Mouse (Mus musculus): ENCODE data around the gene Cc2d1a.

- TF ChIP-seq CTCF (IDR thresholded peaks at IDR 0.05; ENCODE audit: insufficient read depth, low read depth, low read length): no peak
- TF ChIP-seq POLR2A (IDR thresholded peaks at IDR 0.05; ENCODE audit: insufficient read depth, low read depth, low read length): no peak
These were observed 20.4 kb downstream of the Cc2d1a start for GRCm38 (mm10) chr8:84127202-84127901.
